Mouse (Mus musculus) liver, postnatal 0 days (tissue): ENCODE measurements around the gene Ephb1. TPM values are rescaled to one million over a fixed set of nuclear protein-coding genes. Genes with fewer than 3 reads are reported as not detected.

Experiments
- ATAC-seq: fragments of 200-750 bp; cut with Nextera tagmentation; 2 replicates; pipeline ENCODE4 v1.8.0; 2017; ENCODE audit warnings: mild to moderate bottlenecking, moderate library complexity
- DNase-seq: peaks from one replicate; pipeline ENCODE4 v3.0.0-alpha.2; 2016
- H3K27ac ChIP-seq: fragments of 300-500 bp; sonication (generic); 2 replicates; pipeline ENCODE4 v1.5.1; 2014; ENCODE audit warnings: antibody characterized with exemption, moderate library complexity, mild to moderate bottlenecking, low read depth
- H3K27me3 ChIP-seq: fragments of 300-500 bp; sonication (generic); 2 replicates; pipeline ENCODE4 v1.6.1; 2014; ENCODE audit warnings: low read length, control low read depth, mixed read lengths; ENCODE audit not compliant: insufficient read depth
- H3K36me3 ChIP-seq: fragments of 300-500 bp; sonication (generic); replicated peaks from 2 replicates; pipeline ENCODE4 v1.6.1; 2014; ENCODE audit warnings: mild to moderate bottlenecking, control low read depth, low read length, moderate library complexity, mixed read lengths; ENCODE audit not compliant: insufficient read depth
- H3K4me1 ChIP-seq: fragments of 300-500 bp; sonication (generic); 2 replicates; pipeline ENCODE4 v1.6.1; 2014; ENCODE audit warnings: antibody characterized with exemption, mild to moderate bottlenecking, control low read depth; ENCODE audit not compliant: insufficient read depth
- H3K4me2 ChIP-seq: fragments of 300-500 bp; sonication (generic); 2 replicates; pipeline ENCODE4 v1.6.1; 2014; ENCODE audit warnings: low read depth, mild to moderate bottlenecking, low read length, moderate library complexity, mixed read lengths
- H3K4me3 ChIP-seq: fragments of 300-500 bp; sonication (generic); 2 replicates; pipeline ENCODE4 v1.5.1; 2014; ENCODE audit warnings: low read depth, low read length
- H3K9ac ChIP-seq: fragments of 300-500 bp; sonication (generic); replicated peaks from 2 replicates; pipeline ENCODE4 v1.6.1; 2014; ENCODE audit warnings: mild to moderate bottlenecking, moderate library complexity
- H3K9me3 ChIP-seq: fragments of 300-500 bp; sonication (generic); 2 replicates; pipeline ENCODE4 v1.6.1; 2016; ENCODE audit warnings: mild to moderate bottlenecking, control low read depth, low read length, mixed read lengths
- CTCF ChIP-seq: sonication (generic); IDR thresholded peaks from 2 replicates; pipeline ENCODE4 v1.5.1; 2016; ENCODE audit warnings: antibody characterized with exemption, low read depth
- EP300 ChIP-seq: IDR thresholded peaks from 2 replicates; pipeline ENCODE4 v1.6.1; 2016; ENCODE audit warnings: antibody characterized with exemption, low read depth, mild to moderate bottlenecking
- WGBS: fragments of 180-500 bp; shearing (Covaris S2); extraction: QIAGEN DNeasy Blood & Tissue Kit; methylation state at CpG from one replicate; pipeline ENCODE4 v1.1.7; 2014; ENCODE audit not compliant: insufficient replicate concordance; 5-methylcytosine and 5-hydroxymethylcytosine counted together
- polyA plus RNA-seq: library from polyadenylated mRNA; unstranded; fragments of >200 nt; fragmentation: Nextera tagmentation; extraction: Ambion mirVana; gene quantifications from 2 replicates; pipeline ENCODE4 v1.2.1, GENCODE M21; 2015

Gene Ephb1
- polyA plus RNA-seq, 1 experiment from 2014 or later: 0.28 TPM

DNA sequence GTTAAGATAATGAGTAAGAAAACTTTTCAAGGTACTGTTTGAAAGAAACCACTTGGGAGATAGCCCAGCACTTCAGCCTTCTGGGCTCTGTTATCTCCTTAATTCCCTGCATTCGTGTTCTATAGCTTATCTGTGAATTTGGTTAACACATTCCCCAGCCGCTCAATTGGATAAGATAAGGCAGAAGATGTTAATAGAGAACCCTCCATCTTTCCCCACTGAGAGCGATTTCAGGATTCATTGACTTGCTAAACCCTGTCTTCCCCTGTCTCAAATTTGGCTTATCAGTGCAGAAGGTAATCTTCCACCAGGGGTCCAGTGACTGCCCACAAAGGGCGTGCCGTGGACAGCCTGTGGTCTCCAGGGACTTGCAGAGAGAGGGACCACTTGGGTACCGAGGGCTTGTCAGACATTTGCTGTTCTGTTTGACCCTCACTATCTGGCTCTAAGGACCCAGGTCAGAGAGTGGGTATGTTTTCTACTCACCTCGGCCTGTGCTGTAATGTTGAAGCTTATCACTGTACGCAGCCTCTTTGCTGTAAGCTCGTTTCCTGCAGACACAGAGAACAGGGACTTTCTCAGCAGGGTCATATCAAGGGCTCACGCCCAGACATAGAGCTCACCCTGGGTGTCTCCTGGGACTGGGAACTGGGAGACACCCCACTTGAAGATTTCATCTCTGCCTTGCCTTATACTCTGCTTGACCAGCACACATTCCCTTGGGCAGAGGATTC lies 358.9 kb downstream of the Ephb1 start:
- no peaks in the 10 kb centered on the region for H3K9me3 ChIP-seq
- 25% methylated on average over 10 of the region's 10 CpGs for WGBS
- peak overlapping the region; percentile 22; the same call in 1 of the 2 replicates for H3K9ac ChIP-seq
- DNase-seq: peak; percentile 35
- TF ChIP-seq EP300 (peak; percentile 98), CTCF (no peak)
- peaks cover 17% of the 10 kb centered on the region for H3K4me1 ChIP-seq
- no peaks in the 10 kb centered on the region for H3K27me3 ChIP-seq
- peak; percentile 93 for ATAC-seq
- H3K4me2 ChIP-seq: peak overlapping the region; percentile 71
- H3K4me3 ChIP-seq: peak overlapping the region; percentile 35
- H3K36me3 ChIP-seq: no peaks in the 10 kb centered on the region
- peak overlapping the region; percentile 91 for H3K27ac ChIP-seq

- H3K9ac ChIP-seq: no peak overlapping the region
- H3K4me1 ChIP-seq: peaks cover 30% of the 10 kb centered on the region
Observed at GRCm38 (mm10) chr9:101994086-101994485, 360.4 kb downstream of the Ephb1 start.

DNA sequence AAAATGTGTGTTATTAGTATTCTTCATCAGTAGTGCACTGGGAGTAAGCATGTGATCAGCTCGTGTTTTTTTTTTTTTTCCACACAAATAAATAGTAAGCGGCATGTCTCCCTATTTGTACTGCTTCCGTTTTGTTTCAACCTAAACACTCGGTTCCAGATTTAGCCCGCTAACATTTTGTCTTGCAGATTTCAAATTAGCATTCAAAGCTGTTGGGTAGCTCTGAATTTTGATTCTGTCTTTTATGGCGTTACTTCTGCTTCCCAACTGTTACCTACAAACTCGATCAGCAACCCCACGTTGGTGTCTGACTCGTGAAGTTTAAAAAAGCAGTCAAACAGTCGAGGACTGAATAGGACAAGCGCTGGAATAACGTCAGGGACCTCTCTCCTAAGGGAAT lies 363.7 kb downstream of the Ephb1 start:
- H3K4me3 ChIP-seq: no peak overlapping the region
- no peaks in the 10 kb centered on the region for H3K27me3 ChIP-seq
- H3K27ac ChIP-seq: no peak overlapping the region
- no peak overlapping the region for H3K9ac ChIP-seq
- H3K9me3 ChIP-seq: no peaks in the 10 kb centered on the region
- ATAC-seq: no peak
- TF ChIP-seq EP300 (no peak), CTCF (no peak)
- WGBS: 76% methylated on average over 12 of the region's 12 CpGs
- DNase-seq: no peak
- H3K4me1 ChIP-seq: peaks cover 32% of the 10 kb centered on the region
- no peak overlapping the region for H3K4me2 ChIP-seq
- H3K36me3 ChIP-seq: no peaks in the 10 kb centered on the region

More at GRCm38 (mm10) chr9:101994086-101994485, 360.4 kb downstream of the Ephb1 start:
- ATAC-seq (no peak), DNase-seq (no peak)
- H3K4me3 ChIP-seq: peak overlapping the region; percentile 35; the same call in 1 of the 2 replicates
- H3K9me3 ChIP-seq: no peaks in the 10 kb centered on the region
- no peak for TF ChIP-seq CTCF
- no peak for TF ChIP-seq EP300
- 93% methylated on average over 2 of the region's 2 CpGs for WGBS
- H3K27ac ChIP-seq: no peak overlapping the region
- no peaks in the 10 kb centered on the region for H3K27me3 ChIP-seq
- peak overlapping the region; percentile 71 for H3K4me2 ChIP-seq
- no peaks in the 10 kb centered on the region for H3K36me3 ChIP-seq

GRCm38 (mm10) chr9:101990032-101990431 lies 364.5 kb downstream of the Ephb1 start:
- 43% methylated on average over 6 of the region's 6 CpGs for WGBS
- H3K27me3 ChIP-seq: no peaks in the 10 kb centered on the region
- H3K4me1 ChIP-seq: peaks cover 26% of the 10 kb centered on the region
- no peak overlapping the region for H3K27ac ChIP-seq
- H3K4me3 ChIP-seq: no peak overlapping the region
- peak overlapping the region; percentile 41 for H3K4me2 ChIP-seq
- no peaks in the 10 kb centered on the region for H3K9me3 ChIP-seq
- no peak overlapping the region for H3K9ac ChIP-seq
- peak; percentile 53 for ATAC-seq
- peak; percentile 63 for TF ChIP-seq EP300
- no peak for TF ChIP-seq CTCF
- no peaks in the 10 kb centered on the region for H3K36me3 ChIP-seq
- peak; percentile 30 for DNase-seq

- TF ChIP-seq CTCF (no peak), EP300 (peak; percentile 86)
- peaks cover 19% of the 10 kb centered on the region for H3K4me1 ChIP-seq
- WGBS: 54% methylated on average over 2 of the region's 2 CpGs
- H3K27me3 ChIP-seq: no peaks in the 10 kb centered on the region
- no peak overlapping the region for H3K9ac ChIP-seq
- DNase-seq: no peak
- no peaks in the 10 kb centered on the region for H3K36me3 ChIP-seq
- peak; percentile 55 for ATAC-seq
- H3K27ac ChIP-seq: 0 out of 2 replicates have a peak overlapping the region, but pooled peaks have one; percentile 11
- H3K4me2 ChIP-seq: peak overlapping the region; percentile 4; the same call in 1 of the 2 replicates
- no peak overlapping the region for H3K4me3 ChIP-seq
- no peaks in the 10 kb centered on the region for H3K9me3 ChIP-seq
Observed at GRCm38 (mm10) chr9:101986910-101987309, 367.6 kb downstream of the Ephb1 start.

GRCm38 (mm10) chr9:101982378-101982777 lies 372.1 kb downstream of the Ephb1 start:
- Histone ChIP-seq H3K4me3 (no peak overlapping the region), H3K27ac (no peak overlapping the region), H3K36me3 (no peaks in the 10 kb centered on the region), H3K27me3 (no peaks in the 10 kb centered on the region), H3K9ac (no peak overlapping the region), H3K4me1 (peaks cover 3% of the 10 kb centered on the region; the same call in 1 of the 2 replicates), H3K9me3 (no peaks in the 10 kb centered on the region), H3K4me2 (no peak overlapping the region)
- TF ChIP-seq CTCF: no peak
- TF ChIP-seq EP300: no peak
- ATAC-seq (no peak), DNase-seq (no peak)
- 81% methylated on average over 7 of the region's 7 CpGs for WGBS
